Mouse (Mus musculus): ENCODE results near the gene Vmn2r104.

Vmn2r104 gene

GRCm38 (mm10) chr17:20048236-20048635, at the start of gene Vmn2r104:
Gene Vmn2r104 (minus strand): TSS chr17:20048336.
- DNase-seq (ENCODE audit: low read depth, low spot score): no peak

DNA sequence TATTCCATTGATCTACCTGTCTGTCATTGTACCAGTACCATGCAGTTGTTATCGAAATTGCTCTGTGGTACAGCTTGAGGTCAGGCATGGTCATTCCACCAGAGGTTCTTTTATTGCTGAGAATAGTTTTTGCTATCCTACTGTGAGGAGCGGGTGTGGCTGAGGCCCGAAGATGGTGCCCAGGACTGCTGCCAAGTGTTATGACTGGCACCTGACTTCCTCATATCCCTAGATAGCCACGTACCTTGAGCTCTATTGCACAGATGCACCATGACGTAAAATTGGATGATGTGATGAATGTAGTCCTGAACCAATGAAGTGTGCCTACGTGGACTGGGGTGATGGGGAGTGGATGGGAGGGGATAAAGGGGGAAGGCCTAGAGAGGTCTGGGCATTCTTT, 26.0 kb upstream of the Vmn2r104 start:
- no peak for DNase-seq (ENCODE audit: low read depth, low spot score)

DNA sequence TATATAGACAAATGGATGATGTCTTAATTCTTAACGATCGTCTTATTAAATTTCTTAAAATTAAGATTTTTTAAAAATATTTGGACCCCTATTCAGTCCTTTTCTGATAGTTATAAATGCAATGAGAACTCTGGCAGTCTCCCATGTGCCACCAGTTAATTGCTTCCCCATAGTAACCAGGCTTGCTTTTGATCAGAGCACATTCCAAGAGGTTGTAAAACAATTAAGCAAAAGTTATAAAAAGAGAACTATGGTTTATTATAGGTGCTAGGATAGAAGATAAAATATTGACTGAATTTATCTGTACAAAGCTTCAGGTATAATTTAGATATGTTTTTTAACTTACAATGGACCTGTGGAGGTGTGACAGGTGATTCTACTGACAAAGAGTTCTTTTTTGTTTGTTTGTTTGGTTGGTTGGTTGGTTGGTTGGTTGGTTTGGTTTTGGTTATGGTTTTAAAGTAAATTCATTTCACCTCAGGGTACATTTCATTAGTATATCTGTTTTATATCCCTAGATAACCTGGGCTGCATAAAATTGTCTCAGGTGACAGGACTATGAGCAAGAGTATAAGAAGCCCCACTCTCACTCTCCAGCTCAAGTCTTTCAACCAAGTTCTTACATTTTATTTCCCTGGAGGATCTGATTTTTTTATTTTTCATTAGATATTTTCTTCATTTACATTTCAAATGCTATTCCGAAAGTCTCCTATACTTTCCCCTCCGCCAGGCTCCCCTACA, 23.7 kb upstream of the Vmn2r104 start:
- DNase-seq (ENCODE audit: low read depth, low spot score): no peak

All from mesoderm, embryonic 11.5 days (tissue).